Mouse (Mus musculus) olfactory bulb, adult 2 months (tissue): ENCODE data around the gene Lsm12. TPM values are rescaled to one million over a fixed set of nuclear protein-coding genes. Genes with fewer than 3 reads are reported as not detected.
"Not testable (repeated sequence)": the region's sequence is repeated elsewhere in the genome, so short reads cannot be mapped to it uniquely, and the experiment has no call there.

Experiments
- H3K27ac ChIP-seq: fragments of 200-500 bp; 2 replicates; pipeline ENCODE4 v1.5.1; 2012; ENCODE audit warnings: low read depth, low read length; ENCODE audit not compliant: insufficient read depth
- H3K4me1 ChIP-seq: fragments of 200-500 bp; 2 replicates; pipeline ENCODE4 v1.6.1; 2012; ENCODE audit warnings: low read length; ENCODE audit not compliant: control insufficient read depth, insufficient read depth
- H3K4me3 ChIP-seq: fragments of 200-500 bp; 2 replicates; pipeline ENCODE4 v1.5.1; 2012; ENCODE audit warnings: mild to moderate bottlenecking, low read depth, low read length, moderate library complexity; ENCODE audit not compliant: insufficient read depth
- CTCF ChIP-seq: fragments of 200-500 bp; IDR thresholded peaks from 2 replicates; pipeline ENCODE4 v1.5.1; 2012; ENCODE audit warnings: low read depth, mild to moderate bottlenecking, low read length, moderate library complexity; ENCODE audit not compliant: insufficient read depth
- POLR2A ChIP-seq: fragments of 200-500 bp; IDR thresholded peaks from 2 replicates; pipeline ENCODE4 v1.6.1; 2012; ENCODE audit warnings: mild to moderate bottlenecking, low read depth, low read length, moderate library complexity; ENCODE audit not compliant: insufficient read depth
- WGBS: fragments of 180-500 bp; shearing (Covaris S2); methylation state at CpG from one replicate; pipeline ENCODE4 v1.1.7; 2018; 5-methylcytosine and 5-hydroxymethylcytosine counted together
- polyA plus RNA-seq: library from polyadenylated mRNA; stranded (reverse); fragments of >200 nt; gene quantifications from 2 replicates; pipeline ENCODE4 v1.2.4, GENCODE M21; 2012; ENCODE audit warnings: low replicate concordance; ENCODE audit not compliant: missing spikeins, insufficient read depth, insufficient read length

Lsm12 gene
- polyA plus RNA-seq, 1 experiment = not detected

GRCm38 (mm10) chr11:102168689-102169088 is 16.4 kb downstream of the Lsm12 start:
- no peak overlapping the region for H3K27ac ChIP-seq
- WGBS = 66% methylated on average over 5 of the region's 5 CpGs
- no peak overlapping the region for H3K4me3 ChIP-seq
- TF ChIP-seq CTCF (no peak), POLR2A (no peak)
- H3K4me1 ChIP-seq = no peaks in the 10 kb centered on the region

- WGBS = 87% methylated on average over 5 of the region's 5 CpGs
- H3K4me3 ChIP-seq = no peak overlapping the region
- TF ChIP-seq CTCF = no peak
- H3K27ac ChIP-seq = no peak overlapping the region
- H3K4me1 ChIP-seq = no peaks in the 10 kb centered on the region
These were observed 17.6 kb downstream of the Lsm12 start for GRCm38 (mm10) chr11:102167539-102167938.

- H3K27ac ChIP-seq = no peak overlapping the region
- WGBS = 63% methylated on average over 6 of the region's 6 CpGs
- no peaks in the 10 kb centered on the region for H3K4me1 ChIP-seq
- H3K4me3 ChIP-seq = no peak overlapping the region
- TF ChIP-seq POLR2A = no peak
These were observed 18.9 kb downstream of the Lsm12 start for GRCm38 (mm10) chr11:102165971-102166722.

GRCm38 (mm10) chr11:102159781-102160180 is 25.3 kb downstream of the Lsm12 start:
- TF ChIP-seq POLR2A = no peak
- no peak for TF ChIP-seq CTCF
- Histone ChIP-seq H3K4me1 (peaks cover 4% of the 10 kb centered on the region), H3K4me3 (no peak overlapping the region), H3K27ac (no peak overlapping the region)
- 78% methylated on average over 5 of the region's 5 CpGs for WGBS

- not testable (repeated sequence) for H3K27ac ChIP-seq, H3K4me1 ChIP-seq, H3K4me3 ChIP-seq
- 79% methylated on average over 2 of the region's 2 CpGs for WGBS
These were observed 27.1 kb downstream of the Lsm12 start for GRCm38 (mm10) chr11:102158024-102158423.

GRCm38 (mm10) chr11:102156786-102157089 is 28.4 kb downstream of the Lsm12 start:
- peaks cover 4% of the 10 kb centered on the region for H3K4me1 ChIP-seq
- WGBS = 8% methylated on average over 1 of the region's 1 CpGs
- no peak overlapping the region for H3K27ac ChIP-seq

GRCm38 (mm10) chr11:102156039-102156785 is 28.9 kb downstream of the Lsm12 start, which contains the start of gene Tmem101:
Tmem101 (minus strand) TSS chr11:102156404.
- Histone ChIP-seq H3K4me3 (peak within 1 kb of the TSS; percentile 96), H3K4me1 (peaks cover 4% of the 10 kb centered on the region), H3K27ac (peak within 1 kb of the TSS; percentile 78)
- WGBS = under 1% methylated on average over 37 of the region's 37 CpGs
- TF ChIP-seq CTCF (no peak), POLR2A (0 out of 2 replicates have a peak, but pooled peaks have one; percentile 46)

More at GRCm38 (mm10) chr11:102156786-102157089, 28.4 kb downstream of the Lsm12 start:
- no peak overlapping the region for H3K4me3 ChIP-seq
- no peak for TF ChIP-seq POLR2A
- no peak for TF ChIP-seq CTCF

- WGBS = 18% methylated on average over 34 of the region's 34 CpGs
- Histone ChIP-seq H3K4me1 (peaks cover 29% of the 10 kb centered on the region), H3K4me3 (no peak overlapping the region), H3K27ac (no peak overlapping the region)
- TF ChIP-seq CTCF (no peak), POLR2A (no peak)
These were observed 37.7 kb downstream of the Lsm12 start for GRCm38 (mm10) chr11:102147213-102147989.

- peaks cover 29% of the 10 kb centered on the region for H3K4me1 ChIP-seq
- TF ChIP-seq CTCF = no peak
- no peak for TF ChIP-seq POLR2A
- H3K4me3 ChIP-seq = no peak overlapping the region
- no peak overlapping the region for H3K27ac ChIP-seq
- WGBS = 14% methylated on average over 17 of the region's 17 CpGs
These were observed 38.6 kb downstream of the Lsm12 start for GRCm38 (mm10) chr11:102146531-102146930.

- WGBS = 9% methylated on average over 16 of the region's 16 CpGs
- H3K27ac ChIP-seq = no peak overlapping the region
- TF ChIP-seq CTCF (no peak), POLR2A (no peak)
- H3K4me1 ChIP-seq = peaks cover 29% of the 10 kb centered on the region
- H3K4me3 ChIP-seq = peak overlapping the region; percentile 7; the same call in 1 of the 2 replicates
These were observed 39.1 kb downstream of the Lsm12 start for GRCm38 (mm10) chr11:102146005-102146404.
